Mouse (Mus musculus): ENCODE measurements at regions not wholly inside any gene's neighbourhood (a gene's known extent, or its start where the extent isn't known, plus 50 kb on each side); places are given as distances from the start of the nearest gene placed in this dataset.

DNA sequence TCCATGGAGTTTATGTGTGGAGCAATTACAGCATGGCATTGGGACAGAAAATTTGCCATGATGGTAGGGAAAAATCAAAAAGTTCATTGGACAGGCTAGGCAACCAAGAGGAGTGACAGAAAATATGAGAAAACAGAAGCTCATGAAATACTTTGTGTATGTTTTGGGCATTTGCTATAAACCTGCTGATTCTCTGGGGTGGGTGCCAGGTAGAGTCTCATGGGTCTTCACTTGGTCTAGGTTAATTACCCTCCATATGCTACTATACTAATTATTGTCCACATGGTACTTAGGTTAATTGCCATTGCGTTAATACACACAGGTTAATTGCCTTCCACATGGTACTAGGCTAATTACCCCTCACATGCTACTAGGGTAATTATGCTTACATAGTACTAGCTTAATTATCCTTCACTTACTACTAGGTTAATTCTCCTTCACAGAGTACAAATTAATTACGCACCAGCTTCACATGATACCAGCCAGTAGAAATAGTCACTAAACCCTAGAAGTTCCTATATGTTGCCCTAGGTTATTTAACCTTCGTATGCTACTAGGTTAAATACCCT, 1719.2 kb downstream of the D3Ertd751e start:
- TF ChIP-seq POLR2A (IDR thresholded peaks at IDR 0.05; ENCODE audit: low read depth, low read length): no peak
- no peak for TF ChIP-seq CTCF (conservative IDR thresholded peaks at IDR 0.05; ENCODE audit: insufficient read depth, insufficient read length, low read depth, low read length)

Data from kidney, adult 2 months (tissue).